Comparison of ENCODE assay signal across 9 mouse cellular contexts in genomic region chr9:111689146-111689545, GRCm38 (mm10). TPM values are rescaled to one million over a fixed set of nuclear protein-coding genes. Genes with fewer than 3 reads are reported as not detected.
A peak's percentile ranks its signal among the peaks of the same experiment; 100 is the strongest.
DNase-seq lines count a peak whose midpoint lies in the region; ATAC-seq and TF ChIP-seq lines count a peak whose summit lies in the region.
"Had no signal": no experiment of that assay in that cellular context is flagged by ENCODE, and none has a peak within 500 bp of the region (broad histone marks: within the 10 kb centered on the region; RNA-seq: fewer than 3 reads in every experiment).

No protein-coding gene starts in this region.

- H3K4me3 ChIP-seq in lung, embryonic 14.5 days (ENCODE audit: low read depth, low read length), result no peak overlapping the region
- H3K4me3 ChIP-seq in kidney, embryonic 16.5 days (ENCODE audit: low read length), result no peak overlapping the region

- DNase-seq in lung, embryonic 14.5 days, result peak; percentile 17
- no peak for DNase-seq in lung, adult 18-20 months
- DNase-seq in frontal cortex, postnatal 36 days (ENCODE audit: low spot score in 2 of 2), result peak; percentile 70 to 82
- peak; percentile 24 to 58 for DNase-seq in left cerebral cortex, adult 8-10 months (ENCODE audit: low spot score in 2 of 2)
- DNase-seq in right cerebral cortex, postnatal 36 days (ENCODE audit: low spot score in 2 of 2), result peak; percentile 44 to 62
- DNase-seq in cerebellum, adult 9-10 months, result no peak
- DNase-seq: kidney, adult 18-20 months; thymus, postnatal 25 days had no signal

- no peak overlapping the region for H3K9ac ChIP-seq in lung, embryonic 14.5 days
- H3K9ac ChIP-seq in kidney, embryonic 16.5 days (replicated peaks; ENCODE audit: low read length), result no peak overlapping the region

- no peak overlapping the region for H3K27ac ChIP-seq in lung, embryonic 14.5 days (ENCODE audit: low read depth)
- H3K27ac ChIP-seq in kidney, embryonic 16.5 days (ENCODE audit: low read length), result no peak overlapping the region

- H3K4me2 ChIP-seq in lung, embryonic 14.5 days, result no peak overlapping the region
- no peak overlapping the region for H3K4me2 ChIP-seq in kidney, embryonic 16.5 days (replicated peaks; ENCODE audit: low read depth, low read length)

- no peaks in the 10 kb centered on the region for H3K9me3 ChIP-seq in lung, embryonic 14.5 days (ENCODE audit: low read depth, low read length)
- H3K9me3 ChIP-seq in kidney, embryonic 16.5 days (ENCODE audit: low read length), result no peaks in the 10 kb centered on the region

- peaks cover 22% of the 10 kb centered on the region for H3K27me3 ChIP-seq in lung, embryonic 14.5 days (ENCODE audit: insufficient read depth, low read length)
- H3K27me3 ChIP-seq in kidney, embryonic 16.5 days (ENCODE audit: insufficient read depth, low read length), result peaks cover 27% of the 10 kb centered on the region

- no peaks in the 10 kb centered on the region for H3K4me1 ChIP-seq in lung, embryonic 14.5 days (ENCODE audit: insufficient read depth)
- peaks cover 7% of the 10 kb centered on the region; the same call in 1 of the 2 replicates for H3K4me1 ChIP-seq in kidney, embryonic 16.5 days (ENCODE audit: insufficient read depth, low read length)

- no peak for TF ChIP-seq CTCF in lung, embryonic 14.5 days (IDR thresholded peaks at IDR 0.05; ENCODE audit: low read depth)

- WGBS in lung, embryonic 14.5 days, result 65% methylated on average over 11 of the region's 11 CpGs
- WGBS in kidney, embryonic 16.5 days, result 81% methylated on average over 11 of the region's 11 CpGs

- ATAC-seq in lung, embryonic 14.5 days (ENCODE audit: insufficient read depth), result no peak
- ATAC-seq in kidney, embryonic 16.5 days (ENCODE audit: low FRiP score, low TSS enrichment), result no peak

- no peaks in the 10 kb centered on the region for H3K36me3 ChIP-seq in lung, embryonic 14.5 days (ENCODE audit: insufficient read depth)
- H3K36me3 ChIP-seq in kidney, embryonic 16.5 days (ENCODE audit: insufficient read depth, low read length), result no peaks in the 10 kb centered on the region

RNA-seq across cellular contexts. Expression of gene Stac, which starts 1.0 kb away (rescaled TPM):
- polyA plus RNA-seq in lung, embryonic 14.5 days (2014; fragmentation: Nextera tagmentation; extraction: Ambion mirVana), result 0.12 and 0.16 TPM in 2 replicates
- 1 to 10 TPM; 1.3 to 2.0 (median 1.5) TPM for total RNA-seq in left cerebral cortex, adult 8-10 months (2022)
- 2.0 and 4.0 TPM in 2 replicates for polyA plus RNA-seq in kidney, embryonic 16.5 days (2015; fragmentation: Nextera tagmentation; extraction: Ambion mirVana)

Comparison
In these comparisons a context has a peak if more than half of its experiments do, and no peak if none do; other contexts are left out.
1. DNase-seq: peak in lung, embryonic 14.5 days (single experiment), frontal cortex, postnatal 36 days (2 of 2), left cerebral cortex, adult 8-10 months (2 of 2) and right cerebral cortex, postnatal 36 days (2 of 2); none in lung, adult 18-20 months (0 of 2) and cerebellum, adult 9-10 months (single experiment).